Mouse (Mus musculus) small intestine, adult 2 months (tissue): ENCODE results near the gene Lax1.

Experiments
- CTCF ChIP-seq: fragments of 200-500 bp; IDR thresholded peaks from 2 replicates; pipeline ENCODE4 v1.5.1; 2012; ENCODE audit warnings: low read depth, mild to moderate bottlenecking, control low read depth, inconsistent platforms, low read length, moderate library complexity, mixed read lengths; ENCODE audit not compliant: insufficient replicate concordance, insufficient read length; ENCODE audit errors: extremely low read depth
- POLR2A ChIP-seq: fragments of 200-500 bp; IDR thresholded peaks from 2 replicates; pipeline ENCODE4 v1.6.1; 2012; ENCODE audit warnings: low read depth, mild to moderate bottlenecking, control low read depth, inconsistent platforms, low read length, moderate library complexity

DNA sequence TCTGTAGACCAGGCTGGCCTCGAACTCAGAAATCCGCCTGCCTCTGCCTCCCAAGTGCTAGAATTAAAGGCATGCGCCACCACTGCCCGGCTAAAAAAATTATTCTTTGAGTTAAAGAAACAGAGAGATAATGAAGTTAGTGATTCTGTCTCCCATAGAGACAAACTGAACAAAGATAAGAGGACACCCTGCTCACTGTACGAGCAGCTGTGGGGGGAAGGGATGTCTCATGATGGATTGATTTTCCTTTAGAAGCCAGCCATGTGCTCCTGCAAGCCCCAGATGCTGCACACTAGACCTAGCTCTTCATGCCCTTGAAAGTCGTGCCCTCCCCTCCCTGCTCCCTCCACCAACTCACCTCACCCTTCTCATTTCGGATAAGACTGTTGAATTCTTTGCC, 38.4 kb upstream of the Lax1 start:
- TF ChIP-seq CTCF (no peak), POLR2A (no peak)
